Mouse (Mus musculus) intestine, embryonic 16.5 days (tissue): ENCODE data around the gene Gm20897. TPM values are rescaled to one million over a fixed set of nuclear protein-coding genes. Genes with fewer than 3 reads are reported as not detected.
"Not testable (repeated sequence)": the region's sequence is repeated elsewhere in the genome, so short reads cannot be mapped to it uniquely, and the experiment has no call there.

ENCODE experiments used
- ATAC-seq: fragments of 200-750 bp; cut with Nextera tagmentation; 2 replicates; pipeline ENCODE4 v1.8.0; 2017; ENCODE audit warnings: moderate TSS enrichment, moderate library complexity
- H3K27ac ChIP-seq: fragments of 300-500 bp; sonication (generic); 2 replicates; pipeline ENCODE4 v1.5.1; 2014; ENCODE audit warnings: mild to moderate bottlenecking, low read length
- H3K27me3 ChIP-seq: fragments of 300-500 bp; sonication (generic); replicated peaks from 2 replicates; pipeline ENCODE4 v1.6.1; 2014; ENCODE audit warnings: low read length, control low read depth, mixed read lengths; ENCODE audit not compliant: control insufficient read depth, insufficient read depth
- H3K36me3 ChIP-seq: fragments of 300-500 bp; sonication (generic); 2 replicates; pipeline ENCODE4 v1.6.1; 2014; ENCODE audit warnings: low read length, control low read depth; ENCODE audit not compliant: control insufficient read depth, insufficient read depth
- H3K4me1 ChIP-seq: fragments of 300-500 bp; sonication (generic); 2 replicates; pipeline ENCODE4 v1.6.1; 2014; ENCODE audit warnings: low read length, control low read depth, mixed read lengths; ENCODE audit not compliant: control insufficient read depth, insufficient read depth
- H3K4me2 ChIP-seq: fragments of 300-500 bp; sonication (generic); 2 replicates; pipeline ENCODE4 v1.6.1; 2014; ENCODE audit warnings: low read depth, low read length, control low read depth
- H3K4me3 ChIP-seq: fragments of 300-500 bp; sonication (generic); 2 replicates; pipeline ENCODE4 v1.5.1; 2014; ENCODE audit warnings: mild to moderate bottlenecking, low read length
- H3K9ac ChIP-seq: fragments of 300-500 bp; sonication (generic); 2 replicates; pipeline ENCODE4 v1.6.1; 2014; ENCODE audit warnings: low read depth, low read length
- H3K9me3 ChIP-seq: fragments of 300-500 bp; sonication (generic); 2 replicates; pipeline ENCODE4 v1.6.1; 2016; ENCODE audit warnings: low read length, control low read depth; ENCODE audit not compliant: control insufficient read depth
- WGBS: fragments of 180-500 bp; shearing (Covaris S2); extraction: QIAGEN DNeasy Blood & Tissue Kit; methylation state at CpG from one replicate; pipeline ENCODE4 v1.1.7; 2014; 5-methylcytosine and 5-hydroxymethylcytosine counted together
- polyA plus RNA-seq: library from polyadenylated mRNA; unstranded; fragments of >200 nt; fragmentation: Nextera tagmentation; extraction: Ambion mirVana; gene quantifications from 2 replicates; pipeline ENCODE4 v1.2.1, GENCODE M21; 2015

The Gm20897 gene
- not detected in 2 replicates for polyA plus RNA-seq

DNA sequence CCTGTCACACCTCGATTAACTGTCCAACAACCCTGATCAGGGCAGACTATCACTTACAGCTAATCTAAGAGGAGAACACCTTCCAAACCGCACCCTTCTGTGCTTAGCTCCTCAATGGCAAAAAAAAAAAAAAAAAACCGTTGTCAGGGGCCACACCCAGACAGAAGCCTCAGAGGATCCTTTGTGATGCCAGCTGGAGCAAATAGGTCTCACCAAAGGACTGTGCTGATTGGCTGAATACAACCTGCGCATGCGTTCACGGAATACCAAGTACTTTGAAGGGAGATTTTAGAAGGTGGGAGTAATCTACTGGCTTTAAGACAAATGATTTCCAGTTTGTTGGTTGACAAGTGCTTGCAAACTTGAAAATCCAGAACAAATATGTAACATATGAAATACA lies at the start of gene Gm20897:
Gene Gm20897 (minus strand): TSS at position 101 of the 400 bp plus-strand sequence.
- not testable (repeated sequence) for ATAC-seq, H3K27ac ChIP-seq, H3K36me3 ChIP-seq, H3K27me3 ChIP-seq, H3K9me3 ChIP-seq, H3K4me2 ChIP-seq, H3K9ac ChIP-seq, H3K4me3 ChIP-seq, H3K4me1 ChIP-seq
- WGBS, result 100% methylated on average over 2 of the region's 6 CpGs

Other genes starting within 250 kb of the Gm20897 start
- gene Gm21732, start 73.5 kb upstream of the Gm20897 start, polyA plus RNA-seq, result not detected in 2 replicates